Mouse (Mus musculus): ENCODE data around the gene Ing5.
"Not testable (repeated sequence)": the region's sequence is repeated elsewhere in the genome, so short reads cannot be mapped to it uniquely, and the experiment has no call there.

The Ing5 gene

GRCm38 (mm10) chr1:93834671-93835150 lies 30.9 kb downstream of the Ing5 start:
- no peak for TF ChIP-seq GATA4 (IDR thresholded peaks at IDR 0.05; ENCODE audit: insufficient replicate concordance, low read length)

GRCm38 (mm10) chr1:93835211-93835610 lies 31.4 kb downstream of the Ing5 start:
- no peak for TF ChIP-seq GATA4 (IDR thresholded peaks at IDR 0.05; ENCODE audit: insufficient replicate concordance, low read length)

GRCm38 (mm10) chr1:93835876-93836531 lies 32.2 kb downstream of the Ing5 start:
- TF ChIP-seq GATA4 (IDR thresholded peaks at IDR 0.05; ENCODE audit: insufficient replicate concordance, low read length): no peak

GRCm38 (mm10) chr1:93836532-93836913 lies 32.8 kb downstream of the Ing5 start:
- TF ChIP-seq GATA4 (IDR thresholded peaks at IDR 0.05; ENCODE audit: insufficient replicate concordance, low read length): no peak

- no peak for TF ChIP-seq GATA4 (IDR thresholded peaks at IDR 0.05; ENCODE audit: insufficient replicate concordance, low read length)
Measured at GRCm38 (mm10) chr1:93837335-93837734, 33.6 kb downstream of the Ing5 start.

GRCm38 (mm10) chr1:93857370-93857769 lies 53.6 kb downstream of the Ing5 start:
- no peak for TF ChIP-seq GATA4 (IDR thresholded peaks at IDR 0.05; ENCODE audit: insufficient replicate concordance, low read length)

- TF ChIP-seq GATA4 (IDR thresholded peaks at IDR 0.05; ENCODE audit: insufficient replicate concordance, low read length): no peak
Measured at GRCm38 (mm10) chr1:93857991-93858390, 54.2 kb downstream of the Ing5 start.

GRCm38 (mm10) chr1:93859619-93860018 lies 55.9 kb downstream of the Ing5 start:
- TF ChIP-seq GATA4 (IDR thresholded peaks at IDR 0.05; ENCODE audit: insufficient replicate concordance, low read length): no peak

GRCm38 (mm10) chr1:93861048-93861447 lies 57.3 kb downstream of the Ing5 start, which contains the start of gene Gal3st2:
Gene Gal3st2 (plus strand): TSS chr1:93861306.
- not testable (repeated sequence) for TF ChIP-seq GATA4 (IDR thresholded peaks at IDR 0.05; ENCODE audit: insufficient replicate concordance, low read length)

Data from liver, adult (tissue).